Mouse (Mus musculus): ENCODE data around the gene Dnah7a. TPM values are rescaled to one million over a fixed set of nuclear protein-coding genes. Genes with fewer than 3 reads are reported as not detected.

Dnah7a gene
- total and polyA plus RNA-seq, 2 experiments from 2014 or later: 3.7 to 13.2 TPM

DNA sequence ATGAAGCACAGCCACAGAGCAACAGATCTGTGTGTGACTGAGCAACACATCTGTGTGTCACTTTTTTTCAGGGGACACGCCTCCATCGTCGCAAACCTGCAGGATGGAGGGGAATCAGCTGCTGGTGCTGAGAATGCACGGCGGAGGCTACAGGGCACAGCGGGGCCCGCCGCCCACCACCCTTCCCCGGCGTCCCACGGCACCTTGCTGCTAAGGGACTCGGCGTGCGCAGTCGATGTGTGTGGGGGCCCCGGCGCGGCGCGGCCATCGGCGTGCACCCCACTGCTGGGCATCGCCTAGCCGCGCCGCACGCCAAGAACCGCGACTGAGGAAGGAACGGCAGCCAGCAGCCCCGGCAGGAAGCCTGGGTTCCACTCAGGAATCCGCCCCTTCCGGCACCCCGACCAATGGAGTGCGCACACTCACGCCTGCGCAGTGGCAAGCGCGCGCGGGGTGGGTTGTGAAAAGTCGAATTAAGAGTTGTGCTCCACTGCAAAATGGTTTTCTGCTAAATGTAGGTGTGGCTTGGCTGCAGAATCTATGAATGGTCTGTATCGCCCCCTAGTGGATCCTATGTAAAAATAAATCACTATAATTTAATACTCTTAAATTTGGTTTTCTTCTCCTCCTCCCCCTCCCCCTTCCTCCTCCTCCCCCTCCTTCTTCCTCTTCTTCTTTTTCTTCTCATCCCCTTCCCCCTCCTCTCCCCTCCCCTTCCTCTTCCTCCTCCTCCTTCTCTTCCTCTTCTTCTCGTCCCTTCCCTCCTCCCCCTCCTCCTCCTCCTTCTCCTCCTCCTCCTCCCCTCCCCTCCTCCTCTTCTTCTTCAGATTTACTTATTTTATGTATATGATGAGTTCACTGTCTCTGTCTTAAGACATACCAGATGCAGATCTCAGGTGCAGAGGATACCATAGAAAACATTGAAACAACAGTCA is 354.0 kb downstream of the Dnah7a start, which contains the start of the genes Asdurf, Gm28551 and Asnsd1:
Asdurf (minus strand) TSS at position 293 of the 935 bp plus-strand sequence.
Gm28551 (minus strand) TSS at position 341 of the 935 bp plus-strand sequence.
Asnsd1 (minus strand) TSS at position 426 of the 935 bp plus-strand sequence.
- peak; percentile 100 for ATAC-seq
- WGBS: under 1% methylated on average over 44 of the region's 44 CpGs
- Histone ChIP-seq H3K4me1 (ENCODE audit: insufficient read depth) (peaks cover 6% of the 10 kb centered on the region; the same call in 1 of the 2 replicates), H3K27me3 (ENCODE audit: insufficient read depth, low read length) (no peaks in the 10 kb centered on the region), H3K36me3 (ENCODE audit: insufficient read depth) (peaks cover 13% of the 10 kb centered on the region), H3K4me2 (ENCODE audit: low read depth) (peak within 1 kb of the TSS; percentile 53), H3K27ac (ENCODE audit: low read depth, low read length) (peak within 1 kb of the TSS; percentile 90), H3K9me3 (ENCODE audit: low read length) (no peaks in the 10 kb centered on the region), H3K4me3 (ENCODE audit: low read depth, low read length) (peak within 1 kb of the TSS; percentile 90), H3K9ac (peak within 1 kb of the TSS; percentile 91)
- peak; percentile 99 for DNase-seq
- peak; percentile 71 for TF ChIP-seq CTCF (IDR thresholded peaks at IDR 0.05; ENCODE audit: low read depth)

Small RNA genes lying within 50 kb of the gene (microRNA-seq; reads per million reads assigned to microRNA genes)
- gene Gm25240: 0 reads per million in 2 experiments

Other genes with a start within 250 kb of the Dnah7a start
- gene Stk17b, start 78.4 kb upstream of the Dnah7a start, total RNA-seq (2014; rRNA removed): 7.2 and 7.8 TPM in 2 replicates
- gene Stk17b, start 78.4 kb upstream of the Dnah7a start, polyA plus RNA-seq (2015; fragmentation: Nextera tagmentation; extraction: Ambion mirVana): 4.1 and 4.4 TPM in 2 replicates